9 mouse cellular contexts compared by ENCODE assay signal in genomic region chr11:69950807-69951459, GRCm38 (mm10). TPM values are rescaled to one million over a fixed set of nuclear protein-coding genes. Genes with fewer than 3 reads are reported as not detected.
DNase-seq lines count a peak whose midpoint lies in the region; ATAC-seq and TF ChIP-seq lines count a peak whose summit lies in the region.
"Had no signal": no experiment of that assay in that cellular context is flagged by ENCODE, and none has a peak within 500 bp of the region (broad histone marks: within the 10 kb centered on the region; RNA-seq: fewer than 3 reads in every experiment).

No protein-coding gene starts in this region.

- peak; percentile 33; the same call in 1 of the 2 replicates for TF ChIP-seq CTCF in small intestine, adult 2 months (IDR thresholded peaks at IDR 0.05; ENCODE audit: extremely low read depth, insufficient read length, insufficient replicate concordance, low read depth, low read length)

- H3K36me3 ChIP-seq in heart, embryonic 12.5 days, result 0 out of 2 replicates have a peak, but pooled peaks cover 3% of the 10 kb centered on the region
- H3K36me3 ChIP-seq in midbrain, embryonic 14.5 days (ENCODE audit: control insufficient read depth, insufficient read depth, low read length), result no peaks in the 10 kb centered on the region
- H3K36me3 ChIP-seq in midbrain, embryonic 16.5 days (ENCODE audit: control insufficient read depth, insufficient read depth, low read length), result no peaks in the 10 kb centered on the region
- no peaks in the 10 kb centered on the region for H3K36me3 ChIP-seq in small intestine, adult 2 months (ENCODE audit: control insufficient read depth, insufficient read depth, low read length)

- H3K27me3 ChIP-seq in heart, embryonic 12.5 days (replicated peaks), result peaks cover 4% of the 10 kb centered on the region
- H3K27me3 ChIP-seq in midbrain, embryonic 14.5 days (ENCODE audit: control insufficient read depth, insufficient read depth, low read length), result peaks cover 5% of the 10 kb centered on the region; the same call in 1 of the 2 replicates
- H3K27me3 ChIP-seq in midbrain, embryonic 16.5 days (ENCODE audit: control insufficient read depth, insufficient read depth, low read depth, low read length), result peaks cover 8% of the 10 kb centered on the region
- H3K27me3 ChIP-seq in small intestine, adult 2 months (ENCODE audit: control insufficient read depth, insufficient read depth, low read length), result no peaks in the 10 kb centered on the region

- no peak overlapping the region for H3K9ac ChIP-seq in heart, embryonic 12.5 days
- H3K9ac ChIP-seq in midbrain, embryonic 14.5 days (replicated peaks; ENCODE audit: low read length), result no peak overlapping the region
- H3K9ac ChIP-seq in midbrain, embryonic 16.5 days (ENCODE audit: low read depth, low read length), result no peak overlapping the region
- H3K9ac ChIP-seq: heart, embryonic 13.5 days had no signal

- H3K27ac ChIP-seq in heart, embryonic 12.5 days (ENCODE audit: poor library complexity, severe bottlenecking), result no peak overlapping the region
- no peak overlapping the region for H3K27ac ChIP-seq in midbrain, embryonic 14.5 days (replicated peaks; ENCODE audit: low read depth, low read length)
- no peak overlapping the region for H3K27ac ChIP-seq in midbrain, embryonic 16.5 days (ENCODE audit: low read length)
- H3K27ac ChIP-seq in small intestine, adult 2 months (ENCODE audit: insufficient read depth, low read depth, low read length), result no peak overlapping the region
- H3K27ac ChIP-seq: heart, embryonic 13.5 days had no signal

- no peaks in the 10 kb centered on the region for H3K9me3 ChIP-seq in heart, embryonic 12.5 days (replicated peaks)
- H3K9me3 ChIP-seq in midbrain, embryonic 14.5 days (ENCODE audit: control insufficient read depth, low read length), result no peaks in the 10 kb centered on the region
- H3K9me3 ChIP-seq in midbrain, embryonic 16.5 days (replicated peaks; ENCODE audit: control insufficient read depth, low read length, poor library complexity, severe bottlenecking), result no peaks in the 10 kb centered on the region
- H3K9me3 ChIP-seq: heart, embryonic 13.5 days had no signal

- no peak overlapping the region for H3K4me3 ChIP-seq in heart, embryonic 12.5 days
- H3K4me3 ChIP-seq in midbrain, embryonic 14.5 days (replicated peaks; ENCODE audit: low read depth, low read length), result no peak overlapping the region
- H3K4me3 ChIP-seq in midbrain, embryonic 16.5 days (ENCODE audit: low read depth, low read length), result no peak overlapping the region
- no peak overlapping the region for H3K4me3 ChIP-seq in small intestine, adult 2 months (ENCODE audit: low read depth, low read length)
- H3K4me3 ChIP-seq: heart, embryonic 13.5 days had no signal

- no peak overlapping the region for H3K4me2 ChIP-seq in heart, embryonic 12.5 days
- no peak overlapping the region for H3K4me2 ChIP-seq in midbrain, embryonic 14.5 days (ENCODE audit: low read length)
- H3K4me2 ChIP-seq in midbrain, embryonic 16.5 days (ENCODE audit: low read length), result no peak overlapping the region
- H3K4me2 ChIP-seq: heart, embryonic 13.5 days had no signal

- no peak for TF ChIP-seq POLR2A in small intestine, adult 2 months (IDR thresholded peaks at IDR 0.05; ENCODE audit: low read depth, low read length)

- peaks cover 34% of the 10 kb centered on the region for H3K4me1 ChIP-seq in heart, embryonic 12.5 days (replicated peaks)
- peaks cover 9% of the 10 kb centered on the region for H3K4me1 ChIP-seq in midbrain, embryonic 14.5 days (ENCODE audit: control insufficient read depth, insufficient read depth, low read length)
- peaks cover 2% of the 10 kb centered on the region; the same call in 1 of the 2 replicates for H3K4me1 ChIP-seq in midbrain, embryonic 16.5 days (ENCODE audit: control insufficient read depth, insufficient read depth, low read length)
- peaks cover 9% of the 10 kb centered on the region for H3K4me1 ChIP-seq in small intestine, adult 2 months (ENCODE audit: control insufficient read depth, insufficient read depth, insufficient read length, low read length)

- DNase-seq in heart, postnatal 4 days, result peak; percentile 38
- DNase-seq in midbrain, embryonic 14.5 days, result peak; percentile 4
- DNase-seq in NIH3T3 (ENCODE audit: low read depth), result peak; percentile 21
- DNase-seq in right cerebral cortex, postnatal 25 days, result no peak
- DNase-seq: cerebellum, adult 18-20 months had no signal

- no peak for ATAC-seq in heart, embryonic 12.5 days (ENCODE audit: insufficient number of reproducible peaks, low FRiP score)
- no peak for ATAC-seq in midbrain, embryonic 14.5 days (ENCODE audit: low FRiP score, low TSS enrichment)
- no peak for ATAC-seq in midbrain, embryonic 16.5 days

- 38% methylated on average over 4 of the region's 4 CpGs for WGBS in heart, embryonic 12.5 days
- 50% methylated on average over 4 of the region's 4 CpGs for WGBS in midbrain, embryonic 14.5 days
- 44% methylated on average over 4 of the region's 4 CpGs for WGBS in midbrain, embryonic 16.5 days
- 48% methylated on average over 4 of the region's 4 CpGs for WGBS in small intestine, adult 2 months

RNA-seq across cellular contexts. Expression of gene Slc2a4, which starts 2.9 kb away (rescaled TPM):
- total RNA-seq in heart, postnatal 4 days (2021), result 100 to 1,000 TPM in 1 of 2 experiments, 10 to 100 TPM in 1; 97.9 to 101 TPM
- polyA plus RNA-seq in heart, embryonic 12.5 days (2016; fragmentation: Nextera tagmentation; extraction: Ambion mirVana), result 25.9 and 28.8 TPM in 2 replicates
- polyA plus RNA-seq in midbrain, embryonic 14.5 days (2014; fragmentation: Nextera tagmentation; extraction: Ambion mirVana), result 2.2 and 4.5 TPM in 2 replicates
- 3.1 and 3.2 TPM in 2 replicates for polyA plus RNA-seq in midbrain, embryonic 16.5 days (2015; fragmentation: Nextera tagmentation; extraction: Ambion mirVana)
- polyA plus RNA-seq in small intestine, adult 2 months (2012; rRNA removed), result 11.2 and 12.9 TPM in 2 replicates

RNA-seq across cellular contexts. Expression of gene Cldn7, which starts 13.6 kb away (rescaled TPM):
- under 1 TPM in 1 of 2 experiments, not detected in 1; 0.76 TPM for total RNA-seq in heart, postnatal 4 days (2021)
- polyA plus RNA-seq in heart, embryonic 12.5 days (2016; fragmentation: Nextera tagmentation; extraction: Ambion mirVana), result 2.1 and 2.5 TPM in 2 replicates
- polyA plus RNA-seq in midbrain, embryonic 14.5 days (2014; fragmentation: Nextera tagmentation; extraction: Ambion mirVana), result 0.20 TPM in 1 of 2 replicates, not detected in the other
- polyA plus RNA-seq in midbrain, embryonic 16.5 days (2015; fragmentation: Nextera tagmentation; extraction: Ambion mirVana), result 0.40 and 0.70 TPM in 2 replicates
- polyA plus RNA-seq in small intestine, adult 2 months (2012; rRNA removed), result 521 and 1,844 TPM in 2 replicates

RNA-seq across cellular contexts. Expression of gene Ybx2, which starts 15.3 kb away (rescaled TPM):
- 10 to 100 TPM; 24.8 to 35.7 TPM for total RNA-seq in heart, postnatal 4 days (2021)
- polyA plus RNA-seq in heart, embryonic 12.5 days (2016; fragmentation: Nextera tagmentation; extraction: Ambion mirVana), result 2.0 and 2.6 TPM in 2 replicates
- polyA plus RNA-seq in midbrain, embryonic 14.5 days (2014; fragmentation: Nextera tagmentation; extraction: Ambion mirVana), result 4.3 and 10.4 TPM in 2 replicates
- 5.1 and 7.2 TPM in 2 replicates for polyA plus RNA-seq in midbrain, embryonic 16.5 days (2015; fragmentation: Nextera tagmentation; extraction: Ambion mirVana)
- polyA plus RNA-seq in small intestine, adult 2 months (2012; rRNA removed), result 10.6 and 11.4 TPM in 2 replicates

RNA-seq across cellular contexts. Expression of gene Eif5a, which starts 29.2 kb away (rescaled TPM):
- total RNA-seq in heart, postnatal 4 days (2021), result 100 to 1,000 TPM; 550 to 556 TPM
- polyA plus RNA-seq in heart, embryonic 12.5 days (2016; fragmentation: Nextera tagmentation; extraction: Ambion mirVana), result 1,286 and 1,307 TPM in 2 replicates
- 1,083 and 1,099 TPM in 2 replicates for polyA plus RNA-seq in midbrain, embryonic 14.5 days (2014; fragmentation: Nextera tagmentation; extraction: Ambion mirVana)
- polyA plus RNA-seq in midbrain, embryonic 16.5 days (2015; fragmentation: Nextera tagmentation; extraction: Ambion mirVana), result 1,061 and 1,062 TPM in 2 replicates
- 136 and 230 TPM in 2 replicates for polyA plus RNA-seq in small intestine, adult 2 months (2012; rRNA removed)

RNA-seq across cellular contexts. Expression of gene Ctdnep1, which starts 30.0 kb away (rescaled TPM):
- 100 to 1,000 TPM; 132 to 144 TPM for total RNA-seq in heart, postnatal 4 days (2021)
- polyA plus RNA-seq in heart, embryonic 12.5 days (2016; fragmentation: Nextera tagmentation; extraction: Ambion mirVana), result 23.6 and 24.5 TPM in 2 replicates
- polyA plus RNA-seq in midbrain, embryonic 14.5 days (2014; fragmentation: Nextera tagmentation; extraction: Ambion mirVana), result 24.4 and 39.0 TPM in 2 replicates
- 23.0 and 24.4 TPM in 2 replicates for polyA plus RNA-seq in midbrain, embryonic 16.5 days (2015; fragmentation: Nextera tagmentation; extraction: Ambion mirVana)
- 59.7 and 116 TPM in 2 replicates for polyA plus RNA-seq in small intestine, adult 2 months (2012; rRNA removed)

Comparison
In these comparisons a context has a peak if more than half of its experiments do, and no peak if none do; other contexts are left out.
1. RNA of gene Cldn7, which starts 13.6 kb away (polyA plus RNA-seq): 521 to 1,844 TPM in small intestine, adult 2 months; 2.1 to 2.5 TPM in heart, embryonic 12.5 days, 0.40 to 0.70 TPM in midbrain, embryonic 16.5 days and 0.20 TPM in midbrain, embryonic 14.5 days; every median in the first group is over 100 times any median in the second.